Mouse (Mus musculus): Measurements from ENCODE around the gene Lsm10. TPM values are rescaled to one million over a fixed set of nuclear protein-coding genes. Genes with fewer than 3 reads are reported as not detected.

The Lsm10 gene
- polyA plus RNA-seq, 1 experiment from 2014 or later = 50.1 TPM

GRCm38 (mm10) chr4:126111153-126111549 is 14.7 kb downstream of the Lsm10 start:
- Histone ChIP-seq H3K4me1 (peaks cover 48% of the 10 kb centered on the region), H3K27me3 (no peaks in the 10 kb centered on the region), H3K4me2 (peak overlapping the region; percentile 32), H3K36me3 (no peaks in the 10 kb centered on the region), H3K27ac (peak overlapping the region; percentile 86), H3K9me3 (no peaks in the 10 kb centered on the region), H3K9ac (no peak overlapping the region), H3K4me3 (peak overlapping the region; percentile 11)
- ATAC-seq (ENCODE audit: insufficient number of reproducible peaks, low FRiP score, low TSS enrichment, low read depth) = no peak
- WGBS = 20% methylated on average over 7 of the region's 7 CpGs

- H3K9me3 ChIP-seq = no peaks in the 10 kb centered on the region
- no peak overlapping the region for H3K4me3 ChIP-seq
- H3K27ac ChIP-seq = no peak overlapping the region
- H3K4me1 ChIP-seq = peaks cover 39% of the 10 kb centered on the region
- no peak overlapping the region for H3K9ac ChIP-seq
- WGBS = 81% methylated on average over 4 of the region's 4 CpGs
- no peaks in the 10 kb centered on the region for H3K27me3 ChIP-seq
- ATAC-seq (ENCODE audit: insufficient number of reproducible peaks, low FRiP score, low TSS enrichment, low read depth) = no peak
- no peak overlapping the region for H3K4me2 ChIP-seq
- H3K36me3 ChIP-seq = no peaks in the 10 kb centered on the region
Measured at GRCm38 (mm10) chr4:126113243-126113642, 16.8 kb downstream of the Lsm10 start.

GRCm38 (mm10) chr4:126113943-126114342 is 17.5 kb downstream of the Lsm10 start:
- H3K4me3 ChIP-seq = no peak overlapping the region
- no peak overlapping the region for H3K9ac ChIP-seq
- peaks cover 36% of the 10 kb centered on the region for H3K4me1 ChIP-seq
- no peak for ATAC-seq (ENCODE audit: insufficient number of reproducible peaks, low FRiP score, low TSS enrichment, low read depth)
- H3K27me3 ChIP-seq = no peaks in the 10 kb centered on the region
- no peaks in the 10 kb centered on the region for H3K9me3 ChIP-seq
- no peak overlapping the region for H3K4me2 ChIP-seq
- H3K27ac ChIP-seq = no peak overlapping the region
- no peaks in the 10 kb centered on the region for H3K36me3 ChIP-seq
- WGBS = 18% methylated on average over 6 of the region's 6 CpGs

- Histone ChIP-seq H3K9me3 (no peaks in the 10 kb centered on the region), H3K27me3 (no peaks in the 10 kb centered on the region), H3K4me1 (peaks cover 24% of the 10 kb centered on the region), H3K4me3 (no peak overlapping the region), H3K27ac (no peak overlapping the region), H3K4me2 (no peak overlapping the region), H3K36me3 (no peaks in the 10 kb centered on the region), H3K9ac (no peak overlapping the region)
- no peak for ATAC-seq (ENCODE audit: insufficient number of reproducible peaks, low FRiP score, low TSS enrichment, low read depth)
- WGBS = 90% methylated on average over 9 of the region's 9 CpGs
Measured at GRCm38 (mm10) chr4:126115411-126115810, 19.0 kb downstream of the Lsm10 start.

- ATAC-seq (ENCODE audit: insufficient number of reproducible peaks, low FRiP score, low TSS enrichment, low read depth) = no peak
- Histone ChIP-seq H3K27me3 (no peaks in the 10 kb centered on the region), H3K4me2 (no peak overlapping the region), H3K4me1 (peaks cover 19% of the 10 kb centered on the region), H3K4me3 (no peak overlapping the region), H3K27ac (peak overlapping the region; percentile 22; the same call in 1 of the 2 replicates), H3K9me3 (no peaks in the 10 kb centered on the region), H3K9ac (no peak overlapping the region), H3K36me3 (peaks cover 2% of the 10 kb centered on the region; the same call in 1 of the 2 replicates)
- WGBS = 63% methylated on average over 6 of the region's 6 CpGs
Measured at GRCm38 (mm10) chr4:126115871-126116521, 19.6 kb downstream of the Lsm10 start.

GRCm38 (mm10) chr4:126117116-126117515 is 20.7 kb downstream of the Lsm10 start:
- H3K4me1 ChIP-seq = peaks cover 13% of the 10 kb centered on the region
- no peaks in the 10 kb centered on the region for H3K9me3 ChIP-seq
- H3K27ac ChIP-seq = no peak overlapping the region
- H3K36me3 ChIP-seq = peaks cover 3% of the 10 kb centered on the region; the same call in 1 of the 2 replicates
- no peak overlapping the region for H3K4me3 ChIP-seq
- 82% methylated on average over 8 of the region's 8 CpGs for WGBS
- ATAC-seq (ENCODE audit: insufficient number of reproducible peaks, low FRiP score, low TSS enrichment, low read depth) = no peak
- H3K4me2 ChIP-seq = no peak overlapping the region
- no peak overlapping the region for H3K9ac ChIP-seq
- H3K27me3 ChIP-seq = no peaks in the 10 kb centered on the region

- no peaks in the 10 kb centered on the region for H3K27me3 ChIP-seq
- no peaks in the 10 kb centered on the region for H3K9me3 ChIP-seq
- WGBS = 80% methylated on average over 4 of the region's 4 CpGs
- ATAC-seq (ENCODE audit: insufficient number of reproducible peaks, low FRiP score, low TSS enrichment, low read depth) = no peak
- H3K4me3 ChIP-seq = no peak overlapping the region
- peaks cover 10% of the 10 kb centered on the region; the same call in 1 of the 2 replicates for H3K4me1 ChIP-seq
- no peak overlapping the region for H3K9ac ChIP-seq
- H3K27ac ChIP-seq = no peak overlapping the region
- H3K4me2 ChIP-seq = no peak overlapping the region
- peaks cover 4% of the 10 kb centered on the region; the same call in 1 of the 2 replicates for H3K36me3 ChIP-seq
Measured at GRCm38 (mm10) chr4:126118651-126119050, 22.2 kb downstream of the Lsm10 start.

- H3K4me3 ChIP-seq = no peak overlapping the region
- no peak overlapping the region for H3K9ac ChIP-seq
- H3K27me3 ChIP-seq = no peaks in the 10 kb centered on the region
- no peak overlapping the region for H3K27ac ChIP-seq
- ATAC-seq (ENCODE audit: insufficient number of reproducible peaks, low FRiP score, low TSS enrichment, low read depth) = no peak
- no peaks in the 10 kb centered on the region for H3K9me3 ChIP-seq
- H3K4me1 ChIP-seq = peaks cover 8% of the 10 kb centered on the region; the same call in 1 of the 2 replicates
- no peak overlapping the region for H3K4me2 ChIP-seq
- 95% methylated on average over 1 of the region's 1 CpGs for WGBS
- H3K36me3 ChIP-seq = peaks cover 8% of the 10 kb centered on the region; the same call in 1 of the 2 replicates
Measured at GRCm38 (mm10) chr4:126119051-126119450, 22.6 kb downstream of the Lsm10 start.

- H3K4me1 ChIP-seq = peaks cover 8% of the 10 kb centered on the region; the same call in 1 of the 2 replicates
- no peaks in the 10 kb centered on the region for H3K27me3 ChIP-seq
- no peak overlapping the region for H3K4me2 ChIP-seq
- H3K27ac ChIP-seq = no peak overlapping the region
- no peak overlapping the region for H3K9ac ChIP-seq
- 81% methylated on average over 5 of the region's 5 CpGs for WGBS
- ATAC-seq (ENCODE audit: insufficient number of reproducible peaks, low FRiP score, low TSS enrichment, low read depth) = no peak
- peaks cover 17% of the 10 kb centered on the region for H3K36me3 ChIP-seq
- no peak overlapping the region for H3K4me3 ChIP-seq
- H3K9me3 ChIP-seq = no peaks in the 10 kb centered on the region
Measured at GRCm38 (mm10) chr4:126120052-126120451, 23.6 kb downstream of the Lsm10 start.

GRCm38 (mm10) chr4:126120506-126120905 is 24.1 kb downstream of the Lsm10 start:
- ATAC-seq (ENCODE audit: insufficient number of reproducible peaks, low FRiP score, low TSS enrichment, low read depth) = no peak
- Histone ChIP-seq H3K4me2 (no peak overlapping the region), H3K27ac (no peak overlapping the region), H3K27me3 (no peaks in the 10 kb centered on the region), H3K9me3 (no peaks in the 10 kb centered on the region), H3K9ac (no peak overlapping the region), H3K36me3 (peaks cover 22% of the 10 kb centered on the region), H3K4me1 (peaks cover 6% of the 10 kb centered on the region; the same call in 1 of the 2 replicates), H3K4me3 (no peak overlapping the region)
- WGBS = 88% methylated on average over 2 of the region's 2 CpGs

GRCm38 (mm10) chr4:126123309-126124040 is 27.1 kb downstream of the Lsm10 start:
- Histone ChIP-seq H3K9ac (no peak overlapping the region), H3K4me3 (no peak overlapping the region), H3K36me3 (peaks cover 47% of the 10 kb centered on the region), H3K4me1 (no peaks in the 10 kb centered on the region), H3K4me2 (no peak overlapping the region), H3K27ac (no peak overlapping the region), H3K27me3 (no peaks in the 10 kb centered on the region), H3K9me3 (no peaks in the 10 kb centered on the region)
- WGBS = 86% methylated on average over 10 of the region's 10 CpGs
- ATAC-seq (ENCODE audit: insufficient number of reproducible peaks, low FRiP score, low TSS enrichment, low read depth) = no peak

GRCm38 (mm10) chr4:126130502-126130901 is 34.1 kb downstream of the Lsm10 start:
- peaks cover 34% of the 10 kb centered on the region for H3K4me1 ChIP-seq
- 44% methylated on average over 11 of the region's 11 CpGs for WGBS
- peak overlapping the region; percentile 71 for H3K27ac ChIP-seq
- H3K4me3 ChIP-seq = no peak overlapping the region
- H3K36me3 ChIP-seq = peaks cover 66% of the 10 kb centered on the region
- H3K27me3 ChIP-seq = no peaks in the 10 kb centered on the region
- no peak overlapping the region for H3K4me2 ChIP-seq
- H3K9ac ChIP-seq = no peak overlapping the region
- H3K9me3 ChIP-seq = no peaks in the 10 kb centered on the region
- no peak for ATAC-seq (ENCODE audit: insufficient number of reproducible peaks, low FRiP score, low TSS enrichment, low read depth)
